Mouse (Mus musculus) testis, postnatal 10 days (tissue): ENCODE measurements around the gene Agap3.

ENCODE experiments used
- DNase-seq: peaks from one replicate; pipeline ENCODE4 v3.0.0; 2021; ENCODE audit warnings: low spot score

Gene Agap3

DNA sequence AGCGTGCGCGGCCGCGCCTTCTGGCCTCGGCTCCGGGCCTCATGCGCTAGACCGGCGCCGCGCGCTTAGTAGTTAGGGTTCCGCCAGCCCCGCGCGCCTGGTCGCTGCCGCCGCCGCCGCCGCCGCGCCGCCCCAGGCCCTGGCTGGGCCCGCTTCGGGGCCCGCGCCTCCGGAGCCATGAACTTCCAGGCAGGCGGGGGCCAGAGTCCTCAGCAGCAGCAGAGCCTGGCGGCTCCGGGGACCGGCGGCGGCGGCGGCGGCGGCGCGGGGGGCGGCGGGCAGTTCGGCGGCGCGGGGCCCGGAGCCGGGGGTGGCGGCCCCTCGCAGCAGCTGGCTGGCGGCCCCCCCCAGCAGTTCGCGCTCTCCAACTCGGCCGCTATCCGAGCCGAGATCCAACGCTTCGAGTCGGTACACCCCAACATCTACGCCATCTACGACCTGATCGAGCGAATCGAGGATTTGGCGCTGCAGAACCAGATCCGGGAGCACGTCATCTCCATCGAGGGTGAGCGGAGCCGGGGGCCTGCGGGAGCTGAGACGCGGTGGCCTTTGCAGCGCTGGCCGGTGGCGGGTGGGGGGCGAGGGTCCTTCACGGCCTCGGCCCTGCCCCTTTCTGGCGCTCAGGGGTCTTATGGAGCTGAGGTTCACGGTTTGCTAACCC lies at the start of gene Agap3:
Agap3 (plus strand) TSS at position 148 of the 661 bp plus-strand sequence.
- DNase-seq: no peak

DNA sequence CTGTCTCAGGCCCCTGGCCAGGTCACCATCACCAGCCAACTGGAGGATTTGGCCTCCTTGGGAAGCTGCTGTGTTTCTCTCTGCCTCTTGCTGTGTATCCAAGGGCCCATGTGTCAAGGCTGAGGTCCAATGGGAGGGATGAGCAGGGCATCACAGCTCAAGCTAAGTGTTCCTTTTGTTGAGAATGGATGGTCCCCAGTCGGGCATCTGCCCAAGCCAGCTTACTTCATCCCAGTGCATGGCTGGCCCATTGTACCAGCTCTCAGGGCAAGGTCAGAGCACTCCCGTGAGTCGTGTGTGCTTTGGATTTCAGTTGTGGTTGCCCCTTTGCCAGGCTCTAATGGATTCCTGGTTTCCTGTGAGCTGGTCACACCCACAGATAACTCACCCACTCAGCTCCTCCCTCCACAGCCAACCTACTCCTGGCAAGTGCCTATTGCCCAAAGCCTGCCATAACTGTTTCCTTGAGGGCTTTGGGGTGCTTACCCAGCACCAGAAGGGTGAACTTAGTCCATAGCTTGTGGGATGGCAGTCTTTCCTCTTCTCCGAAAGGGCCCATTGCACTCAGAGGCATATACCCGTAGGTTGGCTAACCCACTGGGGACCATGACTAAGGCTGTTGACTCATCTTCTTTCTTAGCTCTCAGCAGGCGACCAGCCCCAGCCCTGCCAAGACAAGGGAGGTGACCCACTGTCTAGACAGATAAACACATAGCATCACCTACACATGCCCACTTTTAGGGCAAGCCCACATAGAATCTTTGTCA lies 47.2 kb upstream of the Agap3 start:
- no peak for DNase-seq

DNA sequence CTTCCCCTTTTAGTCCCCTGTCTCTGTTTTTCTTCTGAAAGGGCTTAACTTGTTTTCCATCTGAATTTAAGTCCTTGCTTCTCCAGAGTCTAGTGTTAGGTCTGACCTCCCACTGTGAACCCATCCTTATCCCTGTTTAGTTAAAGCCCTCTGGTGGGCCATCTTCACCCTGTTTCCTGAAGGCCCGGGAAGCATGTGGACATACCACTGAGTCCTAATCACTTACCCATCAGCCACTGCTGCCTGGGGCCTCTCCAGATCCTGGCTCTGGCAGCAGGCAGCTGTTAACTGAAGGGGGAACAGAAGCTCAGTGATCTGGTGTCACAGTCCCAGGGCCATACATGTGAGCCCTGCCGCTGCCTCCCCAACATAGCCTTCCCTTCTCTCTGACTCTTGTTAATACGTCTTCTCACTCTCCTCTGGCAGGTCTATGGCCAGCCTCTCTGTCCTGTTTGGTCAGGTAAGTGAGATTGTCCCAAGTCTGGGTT lies 46.5 kb upstream of the Agap3 start:
- DNase-seq: no peak

DNA sequence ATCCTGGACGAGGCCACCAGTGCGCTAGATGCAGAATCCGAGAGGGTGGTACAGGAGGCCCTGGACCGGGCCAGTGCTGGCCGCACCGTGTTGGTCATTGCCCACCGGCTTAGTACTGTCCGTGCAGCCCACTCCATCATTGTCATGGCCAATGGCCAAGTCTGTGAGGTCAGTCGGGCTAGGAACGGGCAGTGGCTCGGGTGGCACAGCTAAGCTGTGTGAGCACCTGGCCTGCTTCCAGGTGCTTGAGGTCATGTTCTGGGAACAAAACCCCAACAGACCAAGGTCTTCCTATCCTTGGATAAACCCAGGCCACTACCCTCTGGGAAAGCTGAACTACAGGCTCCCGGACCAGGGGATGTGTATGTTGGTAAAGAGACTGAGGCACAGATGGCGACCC lies 43.3 kb upstream of the Agap3 start:
- DNase-seq: no peak

DNA sequence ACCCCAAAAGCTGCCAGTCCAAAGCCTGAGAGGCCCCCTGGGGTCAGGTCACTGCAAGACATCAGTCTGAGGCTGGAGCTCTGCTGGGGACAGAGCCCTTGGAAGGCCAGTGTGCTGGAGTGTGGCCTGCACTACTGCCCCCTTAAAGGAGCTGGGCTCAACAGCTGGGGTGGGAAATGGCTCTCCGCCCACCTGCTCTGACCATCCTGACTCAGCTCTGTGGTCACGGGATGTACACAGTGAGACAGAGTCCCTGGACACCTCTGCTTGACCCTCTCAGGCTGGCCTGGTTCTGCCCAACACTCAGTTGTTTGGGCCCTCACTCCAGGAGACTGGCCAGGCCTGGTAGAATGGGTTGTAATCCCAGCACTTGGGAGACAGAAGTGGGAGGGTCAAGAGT lies 42.5 kb upstream of the Agap3 start:
- DNase-seq: no peak

DNA sequence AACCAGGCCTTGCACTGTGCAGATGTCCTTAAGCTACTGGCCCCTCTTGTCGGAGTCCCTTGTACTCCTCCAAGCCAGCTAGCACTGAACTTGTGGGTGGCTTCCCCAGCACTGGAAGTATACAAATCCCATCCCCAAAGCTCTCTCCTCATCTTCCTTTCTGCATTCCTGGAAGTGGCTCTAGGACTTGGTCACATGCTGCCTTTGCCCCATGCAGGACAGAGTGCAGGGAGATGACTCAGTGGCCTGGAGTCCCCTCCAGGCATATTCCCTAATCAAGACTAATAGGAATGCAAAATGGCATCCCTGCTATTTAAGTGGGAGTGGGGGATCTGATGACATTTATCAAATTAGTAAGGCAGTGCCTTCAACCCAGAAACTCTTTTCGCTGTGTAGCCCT lies 39.9 kb upstream of the Agap3 start:
- no peak for DNase-seq

DNA sequence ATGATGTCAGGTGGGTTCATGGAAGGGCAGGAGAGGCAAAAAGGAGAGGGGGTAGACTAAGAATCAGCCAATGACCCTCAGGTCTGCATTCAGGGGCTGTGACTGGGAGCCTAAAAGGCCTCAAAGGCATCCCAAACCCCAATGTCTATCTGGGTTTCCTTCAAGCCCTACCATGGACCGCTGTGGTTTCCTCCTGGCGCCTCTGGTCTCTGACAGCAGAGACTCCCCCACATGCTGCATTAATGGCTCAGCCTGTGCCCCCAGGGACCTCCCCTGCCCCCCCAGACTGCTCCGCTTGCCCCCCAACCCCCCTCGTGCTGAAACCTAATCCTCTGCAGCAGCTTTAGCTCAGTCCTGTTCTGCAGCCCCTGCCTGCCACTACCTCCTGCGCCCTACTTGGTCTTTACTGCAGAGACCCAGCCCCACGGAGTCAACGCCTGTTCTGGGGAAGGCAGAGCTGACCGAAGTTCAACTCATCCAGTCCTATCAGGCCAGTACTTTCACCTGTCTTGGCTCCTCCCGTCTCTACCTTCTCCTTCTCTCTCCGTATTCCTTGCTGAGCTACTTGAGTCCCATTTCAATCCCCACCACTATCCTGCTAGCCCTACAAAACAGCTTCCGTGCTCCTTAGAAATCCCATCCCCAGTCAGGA lies 38.8 kb upstream of the Agap3 start, which contains the start of gene Asic3:
Asic3 (plus strand) TSS at position 351 of the 652 bp plus-strand sequence.
- DNase-seq: no peak

DNA sequence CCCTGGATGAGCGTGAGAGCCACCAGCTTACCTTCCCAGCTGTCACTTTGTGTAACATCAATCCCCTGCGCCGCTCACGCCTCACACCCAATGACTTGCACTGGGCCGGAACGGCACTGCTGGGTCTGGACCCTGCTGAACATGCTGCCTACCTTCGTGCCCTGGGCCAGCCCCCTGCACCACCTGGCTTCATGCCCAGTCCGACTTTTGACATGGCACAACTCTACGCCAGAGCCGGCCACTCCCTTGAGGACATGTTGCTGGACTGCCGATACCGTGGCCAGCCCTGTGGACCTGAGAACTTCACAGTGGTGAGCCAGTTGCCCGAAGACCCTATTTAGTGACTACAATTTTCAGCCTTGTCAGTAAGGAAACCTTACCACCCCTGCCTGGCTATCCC lies 38.0 kb upstream of the Agap3 start:
- DNase-seq: no peak

DNA sequence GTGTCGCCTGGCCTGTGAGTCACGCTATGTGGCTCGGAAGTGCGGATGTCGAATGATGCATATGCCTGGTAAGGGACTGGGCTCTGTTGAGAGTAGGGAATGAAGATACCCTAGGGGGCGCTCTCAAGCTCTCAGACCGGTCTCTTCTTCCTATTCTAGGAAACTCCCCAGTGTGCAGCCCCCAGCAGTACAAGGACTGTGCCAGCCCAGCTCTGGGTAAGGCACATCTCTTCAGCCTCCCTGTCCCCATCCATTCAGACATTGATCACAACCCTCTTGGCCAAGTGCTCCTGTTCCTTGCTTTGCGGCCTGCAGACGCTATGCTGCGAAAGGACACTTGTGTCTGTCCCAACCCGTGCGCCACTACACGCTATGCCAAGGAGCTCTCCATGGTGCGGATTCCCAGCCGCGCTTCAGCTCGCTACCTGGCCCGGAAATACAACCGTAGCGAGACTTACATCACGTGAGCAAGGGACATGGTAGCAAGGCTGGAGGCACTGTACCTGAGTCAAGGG lies 35.7 kb upstream of the Agap3 start:
- DNase-seq: peak; percentile 83

DNA sequence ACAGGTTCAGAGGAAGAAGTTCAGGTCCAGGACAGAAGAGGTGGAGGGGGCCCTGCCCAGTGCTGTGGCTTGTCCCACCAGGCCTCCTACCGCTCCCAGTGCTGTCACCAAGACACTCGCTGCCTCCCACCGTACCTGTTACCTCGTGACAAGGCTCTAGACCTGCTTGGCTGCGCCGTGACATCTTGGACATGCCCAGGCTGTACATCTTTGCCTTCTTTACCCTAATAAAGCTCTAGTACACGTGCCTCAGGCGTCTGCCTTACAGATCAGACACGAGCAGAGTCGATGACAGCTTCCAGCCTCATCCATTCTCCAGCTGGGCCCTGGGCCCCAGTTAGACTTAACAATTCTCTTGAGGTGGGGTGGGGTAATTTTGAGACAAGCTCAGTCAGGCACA lies 34.4 kb upstream of the Agap3 start:
- DNase-seq: no peak

DNA sequence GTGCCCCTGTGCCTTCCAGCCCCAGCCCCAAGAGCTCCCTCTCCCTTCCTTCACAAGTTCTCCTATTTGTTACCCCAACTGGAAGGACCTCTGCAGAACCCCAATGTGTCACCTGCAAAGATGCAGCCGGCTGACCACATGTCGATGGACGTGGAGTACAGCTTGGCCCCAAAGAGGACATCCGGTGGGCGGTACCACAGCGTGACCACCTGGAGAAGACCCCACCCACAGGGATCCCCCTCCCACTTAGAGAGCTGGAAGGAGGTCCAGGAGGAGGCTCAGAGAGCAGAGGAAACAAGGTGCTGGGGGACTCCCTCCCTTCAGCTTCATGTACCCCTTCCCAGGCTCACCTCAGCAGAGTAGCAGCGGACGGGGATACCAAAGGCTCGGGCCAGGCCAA lies 31.6 kb upstream of the Agap3 start:
- no peak for DNase-seq

DNA sequence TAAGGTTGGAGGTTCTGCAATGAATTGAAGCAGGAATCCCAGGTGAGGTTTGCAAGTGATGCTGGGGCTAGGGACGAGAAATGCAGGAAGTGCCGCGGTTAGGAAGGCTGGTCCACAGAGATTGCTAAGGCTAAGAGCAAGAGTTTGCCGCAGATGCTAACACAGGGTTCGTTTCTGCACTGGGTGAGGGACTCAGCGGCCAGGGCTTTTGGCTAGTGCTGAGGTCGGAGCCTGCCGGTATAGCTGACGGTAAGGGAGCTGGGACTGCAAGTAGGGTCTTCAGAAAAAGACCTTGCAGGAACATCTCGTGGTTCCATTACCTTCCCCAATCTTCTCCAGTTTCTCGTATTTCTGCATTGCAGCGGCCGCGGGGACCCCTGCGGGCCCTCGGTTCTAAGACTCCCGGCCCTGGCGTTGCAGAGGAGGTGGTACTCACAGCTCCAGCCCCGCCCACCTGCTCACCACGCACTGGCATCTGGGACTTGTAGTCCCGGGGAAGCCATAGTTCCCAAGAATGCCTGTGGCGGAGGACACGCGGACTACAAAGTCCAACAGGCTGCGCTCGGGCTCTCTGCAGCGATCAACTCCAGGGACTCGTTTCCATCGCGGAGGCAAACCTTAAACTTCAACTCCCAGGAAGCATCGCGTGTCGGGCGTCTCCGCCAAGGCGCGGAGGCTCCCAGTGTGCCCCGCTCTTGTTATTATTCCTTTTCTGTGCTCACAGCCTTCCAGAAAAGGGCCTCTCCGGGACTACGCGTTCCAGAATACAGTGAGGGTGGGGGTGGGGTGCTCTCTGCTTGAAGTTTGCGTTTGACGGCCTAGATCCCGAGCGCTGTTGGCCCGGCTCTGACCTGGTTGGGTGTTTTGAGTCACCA lies 28.6 kb upstream of the Agap3 start, which contains the start of the genes Cdk5 and Slc4a2:
Cdk5 (minus strand) TSS at position 402 of the 875 bp plus-strand sequence.
Slc4a2 (plus strand) TSS at position 709 of the 875 bp plus-strand sequence.
- DNase-seq: peak; percentile 98

DNA sequence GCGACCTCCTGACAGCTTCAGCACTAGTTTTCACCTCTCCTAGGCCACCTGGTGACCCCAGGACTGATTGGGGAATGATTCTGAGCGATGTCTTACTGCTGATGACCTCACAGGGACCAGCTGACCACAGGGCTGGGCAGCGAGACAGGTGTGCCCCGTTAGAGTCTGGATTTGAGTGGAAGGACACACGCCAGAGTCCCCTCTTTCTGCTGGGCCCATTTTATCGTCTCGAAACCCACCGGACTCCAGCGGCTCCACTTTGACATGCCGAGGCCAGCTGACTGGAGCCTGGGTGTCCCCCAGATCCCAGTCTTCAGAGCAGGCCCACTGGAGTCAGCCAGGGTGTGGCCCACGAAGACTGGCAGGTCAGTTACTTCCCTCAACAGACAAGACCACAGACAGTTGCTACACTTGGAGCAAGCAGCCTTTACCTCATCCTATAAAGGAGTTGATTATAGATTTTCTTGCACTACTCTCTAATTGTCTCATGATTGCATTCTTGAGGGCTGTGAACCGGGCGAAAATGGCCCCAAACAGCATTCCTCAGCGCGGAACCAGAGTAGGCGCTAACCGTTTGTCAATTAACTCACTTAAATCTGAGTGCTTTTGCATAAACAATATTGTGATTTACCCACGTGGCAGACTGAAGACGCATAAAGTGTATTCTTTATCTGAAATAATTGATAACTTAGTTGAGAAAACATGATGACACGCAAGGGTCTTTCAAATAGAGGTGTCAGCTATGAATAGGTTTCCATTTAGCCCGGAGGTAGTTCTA lies 27.8 kb upstream of the Agap3 start:
- no peak for DNase-seq

DNA sequence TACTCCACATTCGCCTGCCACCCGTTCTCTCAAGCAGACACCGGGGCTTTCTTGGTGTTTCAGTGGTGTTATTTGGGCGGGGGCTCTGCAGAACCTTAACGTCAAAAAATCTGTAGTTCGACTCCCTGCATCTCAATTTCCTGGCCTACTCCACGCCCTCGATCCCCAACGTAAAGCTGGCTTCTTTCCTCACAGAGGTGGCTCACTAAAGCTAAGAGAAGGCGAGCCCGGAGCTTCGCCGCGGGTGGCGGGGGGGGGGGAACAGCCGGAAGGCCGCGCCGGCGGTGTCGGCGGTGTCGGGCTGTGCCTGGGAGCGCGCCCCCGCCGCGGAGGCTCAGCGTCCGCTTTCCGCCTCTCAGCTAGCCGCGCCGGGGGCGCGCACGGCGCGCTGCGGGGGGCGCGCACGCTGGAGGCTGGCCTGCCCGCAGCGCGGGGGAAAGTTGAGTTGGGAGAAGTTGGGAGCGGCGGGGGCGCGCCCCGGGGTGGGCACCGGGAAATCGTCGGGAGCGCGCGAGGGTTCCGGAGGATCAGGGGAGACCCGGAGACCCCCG lies 27.0 kb upstream of the Agap3 start:
- peak; percentile 91 for DNase-seq

DNA sequence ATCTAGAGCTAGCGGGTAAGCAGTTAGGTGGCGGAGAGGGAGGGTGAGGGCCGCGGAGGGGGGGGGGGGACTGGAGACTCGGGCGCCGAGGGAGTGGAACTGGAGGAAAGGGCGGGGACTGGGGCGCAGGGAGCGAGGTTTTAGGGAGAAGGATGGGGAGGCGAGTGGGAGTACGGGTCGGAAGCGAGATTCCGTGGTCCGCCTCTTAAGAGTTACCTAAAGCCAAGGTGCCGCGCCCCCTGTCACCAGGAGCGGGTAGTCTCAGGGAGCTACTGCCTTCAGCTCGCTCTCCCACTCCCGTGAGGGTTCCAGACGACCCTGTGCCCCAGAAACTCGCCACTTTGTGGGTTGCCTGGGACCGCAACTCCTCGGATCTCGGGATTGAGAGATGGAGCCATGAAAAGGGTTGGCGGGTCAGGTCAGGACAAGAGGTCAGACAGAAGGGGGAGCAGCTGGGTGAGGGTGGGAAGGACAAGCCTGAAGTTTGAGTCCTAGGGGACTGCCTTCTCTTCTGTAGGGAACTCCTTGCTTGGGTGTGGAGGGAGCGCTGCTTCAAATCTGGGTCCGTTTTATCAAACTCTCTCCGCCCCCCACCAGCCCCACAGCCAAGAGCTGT lies 26.4 kb upstream of the Agap3 start:
- no peak for DNase-seq

DNA sequence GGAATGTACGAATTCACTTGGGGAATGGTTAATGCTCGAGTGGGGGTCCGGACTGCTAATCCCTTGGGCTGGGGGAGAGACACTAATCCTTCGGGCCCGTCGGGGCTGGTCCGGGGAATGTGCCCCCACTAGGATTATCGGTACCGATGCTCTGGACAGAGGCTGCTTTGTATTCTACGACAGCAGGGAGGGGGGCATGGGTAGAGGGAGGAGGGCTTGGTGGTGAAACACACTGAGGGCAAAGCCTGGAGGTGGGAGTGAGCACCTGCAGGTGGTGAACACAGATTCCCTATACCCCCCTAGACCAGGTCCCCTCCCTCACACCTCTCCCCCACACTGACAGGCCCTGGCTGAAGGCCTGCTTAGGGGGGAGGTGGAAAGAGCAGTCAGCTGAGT lies 25.9 kb upstream of the Agap3 start:
- no peak for DNase-seq

DNA sequence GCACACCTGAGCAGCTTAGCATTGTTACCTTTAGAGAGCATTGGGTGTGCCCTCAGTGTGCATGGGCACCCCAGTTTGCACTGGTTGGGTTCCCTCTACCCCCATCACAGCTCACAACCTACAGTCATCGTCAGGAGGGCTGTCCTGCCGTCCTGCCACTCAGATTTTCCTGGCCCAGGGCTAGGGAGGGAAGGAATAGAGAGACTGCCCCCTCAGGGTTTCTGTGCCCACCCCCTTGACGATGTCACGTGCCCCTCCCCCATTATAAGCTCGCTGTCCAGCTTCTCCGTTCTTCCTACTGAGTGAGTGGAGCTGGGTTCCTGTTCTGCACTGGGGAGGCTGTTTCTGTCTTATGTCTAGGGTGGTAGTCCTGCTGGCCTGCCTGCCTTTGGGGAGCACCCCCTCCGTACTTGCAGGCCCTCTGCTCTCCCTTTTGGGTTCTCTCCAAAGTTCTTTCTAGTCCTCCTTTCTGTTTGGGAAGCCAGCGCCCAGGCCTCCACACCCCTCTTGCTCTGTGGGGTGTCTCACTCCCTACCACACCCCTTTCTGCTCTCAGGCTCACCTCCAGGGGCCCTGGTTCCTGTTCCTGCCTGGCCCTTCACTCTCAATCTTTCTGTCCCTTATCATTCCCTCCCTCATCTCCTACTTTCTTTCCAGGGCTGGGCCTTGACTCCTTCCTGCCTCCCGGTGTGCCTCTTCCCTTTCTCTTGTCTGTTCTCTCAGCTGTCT lies 25.3 kb upstream of the Agap3 start:
- no peak for DNase-seq

DNA sequence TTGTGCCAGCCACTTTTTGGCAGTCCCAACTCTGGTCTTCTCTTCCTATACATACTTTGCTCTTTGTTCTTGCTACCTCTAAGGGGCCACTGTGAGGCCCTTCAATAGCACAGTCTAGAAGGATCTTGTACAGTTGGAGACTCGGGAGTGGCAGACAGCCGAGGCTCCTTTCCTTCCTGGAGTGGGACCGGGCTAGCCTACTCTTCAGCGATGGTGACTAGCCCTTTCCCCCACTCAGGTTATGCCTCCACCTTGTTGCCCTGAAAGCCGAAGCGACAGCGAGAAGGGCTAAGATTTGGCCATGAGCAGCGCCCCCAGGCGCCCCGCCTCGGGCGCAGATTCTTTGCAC lies 24.7 kb upstream of the Agap3 start:
- DNase-seq: no peak

DNA sequence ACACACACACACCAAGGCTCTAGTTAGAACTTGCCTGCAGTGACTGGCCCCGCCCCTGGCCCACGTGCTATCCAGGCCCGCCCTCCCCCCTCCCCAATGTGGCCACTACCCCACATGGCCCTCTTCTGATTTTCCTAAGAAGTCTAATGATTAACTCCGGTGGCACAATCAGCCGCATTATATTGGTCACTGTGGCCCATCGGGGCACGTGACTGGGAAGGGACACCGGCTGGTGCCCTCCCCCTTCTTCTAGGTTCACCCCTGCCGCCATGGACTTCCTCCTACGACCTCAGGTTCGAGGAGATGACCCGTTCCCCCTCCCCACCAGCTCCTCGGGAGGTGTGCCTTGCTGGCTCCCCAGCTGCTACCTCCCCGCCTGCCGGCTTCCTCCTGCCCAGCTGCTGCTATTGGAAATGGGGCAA lies 24.0 kb upstream of the Agap3 start:
- no peak for DNase-seq
